Mouse (Mus musculus) olfactory bulb, adult 2 months (tissue): ENCODE measurements around the gene Glb1l3. TPM values are rescaled to one million over a fixed set of nuclear protein-coding genes. Genes with fewer than 3 reads are reported as not detected.

Source experiments
- H3K27ac ChIP-seq: fragments of 200-500 bp; 2 replicates; pipeline ENCODE4 v1.5.1; 2012; ENCODE audit warnings: low read depth, low read length; ENCODE audit not compliant: insufficient read depth
- H3K4me1 ChIP-seq: fragments of 200-500 bp; 2 replicates; pipeline ENCODE4 v1.6.1; 2012; ENCODE audit warnings: low read length; ENCODE audit not compliant: control insufficient read depth, insufficient read depth
- H3K4me3 ChIP-seq: fragments of 200-500 bp; 2 replicates; pipeline ENCODE4 v1.5.1; 2012; ENCODE audit warnings: mild to moderate bottlenecking, low read depth, low read length, moderate library complexity; ENCODE audit not compliant: insufficient read depth
- CTCF ChIP-seq: fragments of 200-500 bp; IDR thresholded peaks from 2 replicates; pipeline ENCODE4 v1.5.1; 2012; ENCODE audit warnings: low read depth, mild to moderate bottlenecking, low read length, moderate library complexity; ENCODE audit not compliant: insufficient read depth
- POLR2A ChIP-seq: fragments of 200-500 bp; IDR thresholded peaks from 2 replicates; pipeline ENCODE4 v1.6.1; 2012; ENCODE audit warnings: mild to moderate bottlenecking, low read depth, low read length, moderate library complexity; ENCODE audit not compliant: insufficient read depth
- WGBS: fragments of 180-500 bp; shearing (Covaris S2); methylation state at CpG from one replicate; pipeline ENCODE4 v1.1.7; 2018; 5-methylcytosine and 5-hydroxymethylcytosine counted together
- polyA plus RNA-seq: library from polyadenylated mRNA; stranded (reverse); fragments of >200 nt; gene quantifications from 2 replicates; pipeline ENCODE4 v1.2.4, GENCODE M21; 2012; ENCODE audit warnings: low replicate concordance; ENCODE audit not compliant: missing spikeins, insufficient read depth, insufficient read length

Gene Glb1l3
- polyA plus RNA-seq, 1 experiment: not detected

- Histone ChIP-seq H3K27ac (no peak overlapping the region), H3K4me1 (no peaks in the 10 kb centered on the region), H3K4me3 (no peak overlapping the region)
- WGBS: 82% methylated on average over 3 of the region's 3 CpGs
- no peak for TF ChIP-seq CTCF
- TF ChIP-seq POLR2A: no peak
Observed at GRCm38 (mm10) chr9:26792829-26793228, 67.9 kb downstream of the Glb1l3 start.

- H3K4me1 ChIP-seq: peaks cover 6% of the 10 kb centered on the region
- H3K4me3 ChIP-seq: no peak overlapping the region
- H3K27ac ChIP-seq: no peak overlapping the region
- WGBS: 75% methylated on average over 7 of the region's 7 CpGs
- TF ChIP-seq POLR2A: no peak
- no peak for TF ChIP-seq CTCF
Observed at GRCm38 (mm10) chr9:26783414-26783975, 77.2 kb downstream of the Glb1l3 start.

GRCm38 (mm10) chr9:26778421-26778820 is 82.3 kb downstream of the Glb1l3 start:
- no peak for TF ChIP-seq CTCF
- TF ChIP-seq POLR2A: no peak
- 98% methylated on average over 7 of the region's 7 CpGs for WGBS
- Histone ChIP-seq H3K4me3 (no peak overlapping the region), H3K4me1 (peaks cover 6% of the 10 kb centered on the region), H3K27ac (no peak overlapping the region)

- H3K4me1 ChIP-seq: peaks cover 6% of the 10 kb centered on the region
- H3K27ac ChIP-seq: no peak overlapping the region
- TF ChIP-seq CTCF (no peak), POLR2A (no peak)
- WGBS: 63% methylated on average over 6 of the region's 6 CpGs
- no peak overlapping the region for H3K4me3 ChIP-seq
Observed at GRCm38 (mm10) chr9:26776122-26776902, 84.4 kb downstream of the Glb1l3 start.

GRCm38 (mm10) chr9:26775700-26776099 is 85.0 kb downstream of the Glb1l3 start:
- H3K27ac ChIP-seq: no peak overlapping the region
- WGBS: 83% methylated on average over 2 of the region's 2 CpGs
- TF ChIP-seq CTCF (no peak), POLR2A (no peak)
- no peak overlapping the region for H3K4me3 ChIP-seq
- H3K4me1 ChIP-seq: peaks cover 6% of the 10 kb centered on the region

GRCm38 (mm10) chr9:26768181-26768580 is 92.5 kb downstream of the Glb1l3 start:
- 96% methylated on average over 3 of the region's 3 CpGs for WGBS
- TF ChIP-seq POLR2A: no peak
- TF ChIP-seq CTCF: no peak
- H3K4me1 ChIP-seq: no peaks in the 10 kb centered on the region
- H3K4me3 ChIP-seq: no peak overlapping the region
- H3K27ac ChIP-seq: no peak overlapping the region

Other genes with a start within 250 kb of the Glb1l3 start
- gene B3gat1, start 127.2 kb downstream of the Glb1l3 start, polyA plus RNA-seq: not detected in 2 replicates
- gene Glb1l2, start 54.4 kb downstream of the Glb1l3 start, polyA plus RNA-seq: not detected in 2 replicates
- not detected in 2 replicates for gene Gm1110, start 62.2 kb upstream of the Glb1l3 start, polyA plus RNA-seq
- not detected in 2 replicates for gene Acad8, start 138.7 kb upstream of the Glb1l3 start, polyA plus RNA-seq
- not detected in 2 replicates for gene Thyn1, start 138.8 kb upstream of the Glb1l3 start, polyA plus RNA-seq
- gene Vps26b, start 169.2 kb upstream of the Glb1l3 start, polyA plus RNA-seq: not detected in 2 replicates
- 124 TPM in 1 of 2 replicates, not detected in the other for gene Ncapd3, start 169.3 kb upstream of the Glb1l3 start, polyA plus RNA-seq